Mouse (Mus musculus) midbrain, embryonic 13.5 days (tissue): ENCODE measurements around the gene Smap2. TPM values are rescaled to one million over a fixed set of nuclear protein-coding genes. Genes with fewer than 3 reads are reported as not detected.

Source experiments
- ATAC-seq: fragments of 200-750 bp; cut with Nextera tagmentation; 2 replicates; pipeline ENCODE4 v1.8.0; 2017; ENCODE audit warnings: mild to moderate bottlenecking, moderate TSS enrichment, moderate library complexity
- H3K27ac ChIP-seq: fragments of 300-500 bp; sonication (generic); 2 replicates; pipeline ENCODE4 v1.5.1; 2015; ENCODE audit warnings: inconsistent platforms, mild to moderate bottlenecking, moderate library complexity
- H3K27me3 ChIP-seq: fragments of 300-500 bp; sonication (generic); 2 replicates; pipeline ENCODE4 v1.6.1; 2015; ENCODE audit warnings: mild to moderate bottlenecking, inconsistent platforms
- H3K36me3 ChIP-seq: fragments of 300-500 bp; sonication (generic); 2 replicates; pipeline ENCODE4 v1.6.1; 2015; ENCODE audit warnings: mild to moderate bottlenecking, inconsistent platforms
- H3K4me1 ChIP-seq: fragments of 300-500 bp; sonication (generic); replicated peaks from 2 replicates; pipeline ENCODE4 v1.6.1; 2015; ENCODE audit warnings: inconsistent platforms
- H3K4me2 ChIP-seq: fragments of 300-500 bp; sonication (generic); replicated peaks from 2 replicates; pipeline ENCODE4 v1.6.1; 2015; ENCODE audit warnings: moderate library complexity, mild to moderate bottlenecking, inconsistent platforms
- H3K4me3 ChIP-seq: fragments of 300-500 bp; sonication (generic); replicated peaks from 2 replicates; pipeline ENCODE4 v1.5.1; 2015; ENCODE audit warnings: mild to moderate bottlenecking, inconsistent platforms
- H3K9ac ChIP-seq: fragments of 300-500 bp; sonication (generic); replicated peaks from 2 replicates; pipeline ENCODE4 v1.6.1; 2015; ENCODE audit warnings: mild to moderate bottlenecking, inconsistent platforms
- H3K9me3 ChIP-seq: fragments of 300-500 bp; sonication (generic); 2 replicates; pipeline ENCODE4 v1.6.1; 2016; ENCODE audit warnings: mild to moderate bottlenecking, inconsistent platforms
- WGBS: fragments of 180-500 bp; shearing (Covaris S2); methylation state at CpG from one replicate; pipeline ENCODE4 v1.1.7; 2015; 5-methylcytosine and 5-hydroxymethylcytosine counted together
- polyA plus RNA-seq: library from polyadenylated mRNA; unstranded; fragments of >200 nt; fragmentation: Nextera tagmentation; extraction: Ambion mirVana; gene quantifications from 2 replicates; pipeline ENCODE4 v1.2.1, GENCODE M21; 2015

The Smap2 gene
- polyA plus RNA-seq, 1 experiment from 2014 or later: 34.2 TPM

GRCm38 (mm10) chr4:121039331-121040115, 22.5 kb upstream of the Smap2 start, which contains the start of gene Col9a2:
Col9a2 (plus strand) TSS chr4:121039385.
- Histone ChIP-seq H3K36me3 (peaks cover 2% of the 10 kb centered on the region; the same call in 1 of the 2 replicates), H3K4me3 (peak within 1 kb of the TSS; percentile 44), H3K4me1 (peaks cover 30% of the 10 kb centered on the region), H3K27ac (no peak within 1 kb of the TSS), H3K9me3 (no peaks in the 10 kb centered on the region), H3K9ac (peak within 1 kb of the TSS; percentile 71), H3K27me3 (peaks cover 33% of the 10 kb centered on the region), H3K4me2 (peak within 1 kb of the TSS; percentile 68)
- peak; percentile 60 for ATAC-seq
- WGBS: 3% methylated on average over 46 of the region's 46 CpGs

DNA sequence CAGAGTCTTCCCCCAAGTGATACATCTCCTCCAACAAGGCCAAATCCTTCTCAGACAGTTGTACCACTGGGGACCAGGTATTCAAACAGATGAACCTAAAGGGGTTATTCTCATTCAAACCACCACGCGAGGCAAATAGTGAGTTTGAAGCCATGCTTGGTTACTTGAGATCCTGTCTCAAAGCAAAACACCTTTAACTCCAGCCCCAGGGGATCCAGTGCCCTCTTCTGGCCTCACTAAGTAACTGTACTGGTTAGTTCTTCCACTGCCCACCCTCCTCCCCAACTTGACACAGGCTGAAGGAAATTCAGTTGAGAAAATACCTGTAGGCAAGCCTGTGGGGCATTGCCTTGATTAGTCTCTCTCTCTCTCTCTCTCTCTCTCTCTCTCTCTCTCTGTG, 16.0 kb upstream of the Smap2 start:
- no peak for ATAC-seq

DNA sequence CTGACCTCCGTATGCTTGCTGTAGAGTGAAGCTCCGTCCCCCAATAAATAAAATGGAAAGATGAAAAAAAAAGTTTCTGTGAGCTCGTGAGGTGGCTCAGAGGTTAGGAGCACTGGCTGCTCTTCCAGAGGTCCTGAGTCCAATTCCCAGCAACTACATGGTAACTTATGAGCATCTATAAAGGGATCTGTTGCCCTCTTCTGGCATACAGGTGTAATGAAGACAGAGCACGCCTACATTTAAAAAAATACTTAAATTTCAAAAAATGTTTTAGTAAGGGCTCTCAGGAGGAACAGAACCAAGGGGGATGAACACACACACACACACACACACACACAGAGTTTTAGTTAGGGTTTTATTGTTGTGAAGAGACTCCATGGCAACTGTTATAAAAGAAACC, 14.4 kb upstream of the Smap2 start:
- H3K9me3 ChIP-seq: no peaks in the 10 kb centered on the region
- no peaks in the 10 kb centered on the region for H3K36me3 ChIP-seq
- WGBS: 48% methylated on average over 4 of the region's 4 CpGs
- H3K4me3 ChIP-seq: no peak overlapping the region
- no peak overlapping the region for H3K4me2 ChIP-seq
- no peak overlapping the region for H3K27ac ChIP-seq
- no peaks in the 10 kb centered on the region for H3K27me3 ChIP-seq
- no peak for ATAC-seq
- no peak overlapping the region for H3K9ac ChIP-seq
- no peaks in the 10 kb centered on the region for H3K4me1 ChIP-seq

More for the DNA sequence above, 16.0 kb upstream of the Smap2 start:
- Histone ChIP-seq H3K4me1 (no peaks in the 10 kb centered on the region), H3K27ac (no peak overlapping the region), H3K27me3 (peaks cover 3% of the 10 kb centered on the region), H3K4me3 (no peak overlapping the region), H3K9me3 (no peaks in the 10 kb centered on the region), H3K4me2 (no peak overlapping the region), H3K36me3 (no peaks in the 10 kb centered on the region), H3K9ac (no peak overlapping the region)
- 82% methylated on average over 2 of the region's 2 CpGs for WGBS

- Histone ChIP-seq H3K27ac (no peak overlapping the region), H3K36me3 (no peaks in the 10 kb centered on the region), H3K27me3 (no peaks in the 10 kb centered on the region), H3K4me2 (no peak overlapping the region), H3K9ac (no peak overlapping the region), H3K4me3 (no peak overlapping the region), H3K4me1 (no peaks in the 10 kb centered on the region), H3K9me3 (no peaks in the 10 kb centered on the region)
- no peak for ATAC-seq
- WGBS: 78% methylated on average over 3 of the region's 3 CpGs
Measured at GRCm38 (mm10) chr4:121029632-121030031, 12.6 kb upstream of the Smap2 start.

DNA sequence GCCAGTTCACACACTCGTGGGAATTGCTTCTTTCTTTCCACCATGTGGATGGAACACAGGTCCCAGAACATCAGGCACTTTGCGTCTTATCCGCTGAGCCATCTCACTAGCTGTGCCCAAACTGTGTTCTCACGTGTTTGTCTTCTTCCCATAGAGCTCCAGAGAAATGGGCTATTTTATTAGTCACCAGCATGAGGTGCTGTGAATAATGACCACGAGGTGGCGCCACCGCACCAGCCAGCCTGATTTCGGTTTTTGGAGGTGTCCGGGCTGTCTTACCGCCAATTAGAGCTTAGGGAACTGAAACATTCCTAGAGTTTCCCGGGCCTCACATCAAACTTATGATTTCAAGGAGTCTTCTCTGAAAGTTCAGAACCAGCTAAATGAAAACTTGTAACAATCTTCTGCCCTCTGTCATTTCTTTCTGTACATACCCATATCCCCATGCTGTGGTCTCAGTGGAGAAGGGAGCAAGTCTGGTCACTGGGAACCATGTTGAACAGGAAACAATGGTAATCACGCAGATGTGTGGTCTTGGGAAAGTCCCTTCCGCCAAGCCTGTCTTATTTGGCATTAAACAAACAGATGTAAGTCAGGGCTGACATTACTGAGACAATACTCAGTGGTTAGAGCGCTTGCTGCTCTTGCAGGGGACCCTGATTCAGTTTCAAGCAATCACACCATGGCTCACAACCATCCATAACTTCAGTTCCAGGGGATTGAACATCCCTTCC, 11.8 kb upstream of the Smap2 start:
- Histone ChIP-seq H3K4me1 (no peaks in the 10 kb centered on the region), H3K9ac (no peak overlapping the region), H3K4me3 (no peak overlapping the region), H3K27me3 (no peaks in the 10 kb centered on the region), H3K27ac (no peak overlapping the region), H3K36me3 (no peaks in the 10 kb centered on the region), H3K9me3 (no peaks in the 10 kb centered on the region), H3K4me2 (no peak overlapping the region)
- ATAC-seq: peak; percentile 24; the same call in 1 of the 2 replicates
- WGBS: 26% methylated on average over 14 of the region's 14 CpGs

- ATAC-seq: no peak
- Histone ChIP-seq H3K9me3 (no peaks in the 10 kb centered on the region), H3K27me3 (no peaks in the 10 kb centered on the region), H3K27ac (no peak overlapping the region), H3K4me1 (no peaks in the 10 kb centered on the region), H3K36me3 (no peaks in the 10 kb centered on the region), H3K9ac (no peak overlapping the region), H3K4me3 (no peak overlapping the region), H3K4me2 (no peak overlapping the region)
- WGBS: 81% methylated on average over 1 of the region's 1 CpGs
Measured at GRCm38 (mm10) chr4:121028146-121028545, 11.1 kb upstream of the Smap2 start.

GRCm38 (mm10) chr4:121025681-121026080, 8.6 kb upstream of the Smap2 start:
- no peak overlapping the region for H3K4me3 ChIP-seq
- no peak for ATAC-seq
- no peak overlapping the region for H3K9ac ChIP-seq
- H3K9me3 ChIP-seq: no peaks in the 10 kb centered on the region
- H3K27me3 ChIP-seq: no peaks in the 10 kb centered on the region
- no peaks in the 10 kb centered on the region for H3K4me1 ChIP-seq
- no peak overlapping the region for H3K27ac ChIP-seq
- H3K4me2 ChIP-seq: no peak overlapping the region
- no peaks in the 10 kb centered on the region for H3K36me3 ChIP-seq
- 71% methylated on average over 2 of the region's 2 CpGs for WGBS

- H3K9me3 ChIP-seq: no peaks in the 10 kb centered on the region
- 78% methylated on average over 2 of the region's 2 CpGs for WGBS
- H3K36me3 ChIP-seq: no peaks in the 10 kb centered on the region
Measured at GRCm38 (mm10) chr4:121023941-121024340, 6.9 kb upstream of the Smap2 start.

DNA sequence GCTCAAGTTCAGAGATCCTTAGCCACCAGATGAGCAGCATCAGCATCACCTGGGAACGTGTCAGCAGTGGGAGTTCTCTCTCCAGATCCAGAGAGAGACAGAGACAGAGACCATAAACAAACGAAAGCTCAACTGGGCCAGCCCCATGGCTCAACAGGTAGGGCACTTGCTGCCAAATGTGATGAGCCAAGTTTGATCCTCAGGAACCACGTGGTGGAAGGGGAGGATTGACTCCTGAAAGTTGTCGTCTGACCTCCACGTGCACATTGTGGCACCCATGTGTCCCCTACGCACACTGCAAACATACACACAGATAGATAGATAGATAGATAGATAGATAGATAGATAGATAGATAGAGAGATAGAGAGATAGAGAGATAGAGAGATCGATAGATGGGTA, 6.4 kb upstream of the Smap2 start:
- WGBS: 87% methylated on average over 7 of the region's 7 CpGs
- Histone ChIP-seq H3K4me2 (no peak overlapping the region), H3K27ac (no peak overlapping the region), H3K4me3 (no peak overlapping the region), H3K36me3 (no peaks in the 10 kb centered on the region), H3K9ac (no peak overlapping the region), H3K9me3 (no peaks in the 10 kb centered on the region), H3K4me1 (no peaks in the 10 kb centered on the region), H3K27me3 (no peaks in the 10 kb centered on the region)
- no peak for ATAC-seq

More at GRCm38 (mm10) chr4:121023941-121024340, 6.9 kb upstream of the Smap2 start:
- Histone ChIP-seq H3K9ac (no peak overlapping the region), H3K4me1 (no peaks in the 10 kb centered on the region), H3K4me2 (no peak overlapping the region), H3K27ac (no peak overlapping the region), H3K27me3 (no peaks in the 10 kb centered on the region), H3K4me3 (no peak overlapping the region)
- ATAC-seq: no peak

- no peak for ATAC-seq
- no peak overlapping the region for H3K4me2 ChIP-seq
- H3K36me3 ChIP-seq: no peaks in the 10 kb centered on the region
- H3K9ac ChIP-seq: no peak overlapping the region
- no peak overlapping the region for H3K27ac ChIP-seq
- no peaks in the 10 kb centered on the region for H3K27me3 ChIP-seq
- H3K4me3 ChIP-seq: no peak overlapping the region
- no peaks in the 10 kb centered on the region for H3K9me3 ChIP-seq
- 0 out of 2 replicates have a peak, but pooled peaks cover 4% of the 10 kb centered on the region for H3K4me1 ChIP-seq
Measured at GRCm38 (mm10) chr4:121021911-121022310, 4.9 kb upstream of the Smap2 start.

DNA sequence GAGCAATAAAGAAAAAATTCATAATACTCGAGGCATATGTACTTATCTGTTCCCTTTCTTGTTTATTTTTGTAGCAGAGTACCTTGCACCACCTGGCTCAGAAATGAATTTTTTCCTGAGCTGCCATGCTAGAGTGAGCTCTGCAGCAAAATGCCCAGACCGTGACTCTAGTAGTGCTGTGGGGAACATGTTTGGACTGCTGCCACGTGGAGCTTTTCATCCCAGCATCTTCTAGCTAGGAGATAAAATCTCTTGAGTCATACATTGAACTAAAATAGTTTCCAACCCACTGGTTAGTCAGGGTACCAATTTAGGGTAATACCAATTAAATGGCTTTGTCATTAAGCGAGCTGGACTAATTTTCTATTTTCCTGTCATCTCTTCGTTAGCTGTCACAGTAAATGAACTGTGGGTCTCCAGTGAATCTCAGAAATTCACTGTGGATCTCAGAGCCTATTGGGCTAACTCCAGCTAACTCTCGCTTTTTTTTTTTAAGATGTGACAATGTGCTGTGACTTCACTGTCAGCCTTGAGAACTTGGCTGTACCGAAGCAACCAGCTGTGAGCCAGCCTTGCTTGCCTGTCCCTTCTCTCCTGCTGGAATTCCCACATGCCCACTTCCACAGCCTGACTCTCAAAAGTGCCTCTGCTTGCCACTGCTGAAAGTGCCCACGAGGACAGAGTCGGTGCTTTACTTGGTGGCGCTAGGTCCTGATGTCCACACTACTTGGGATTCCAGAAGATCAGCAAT, 3.2 kb upstream of the Smap2 start:
- peaks cover 16% of the 10 kb centered on the region for H3K4me1 ChIP-seq
- no peak overlapping the region for H3K4me3 ChIP-seq
- H3K36me3 ChIP-seq: no peaks in the 10 kb centered on the region
- no peaks in the 10 kb centered on the region for H3K9me3 ChIP-seq
- H3K27me3 ChIP-seq: no peaks in the 10 kb centered on the region
- no peak overlapping the region for H3K4me2 ChIP-seq
- 78% methylated on average over 10 of the region's 10 CpGs for WGBS
- ATAC-seq: no peak
- H3K9ac ChIP-seq: no peak overlapping the region
- no peak overlapping the region for H3K27ac ChIP-seq

DNA sequence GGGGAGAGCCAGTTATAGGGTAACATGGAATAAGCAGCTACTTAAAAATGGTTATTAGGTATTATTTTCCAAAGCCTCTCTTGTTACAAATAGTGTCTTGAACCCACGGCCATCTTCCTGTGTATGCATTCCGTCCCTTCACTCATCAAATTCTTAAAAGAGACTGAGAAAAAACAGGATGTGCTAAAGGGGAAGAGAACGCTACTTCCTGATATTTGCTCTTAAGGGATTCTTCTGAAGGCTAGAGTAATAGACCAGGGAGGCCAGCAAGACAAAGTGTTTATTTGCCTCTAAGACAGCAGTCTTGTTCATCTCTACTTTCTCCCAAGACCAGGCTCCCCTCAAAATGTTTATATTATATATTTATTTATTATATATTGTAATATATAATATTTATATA, 1.2 kb upstream of the Smap2 start:
- H3K4me3 ChIP-seq: no peak overlapping the region
- H3K9me3 ChIP-seq: no peaks in the 10 kb centered on the region
- peaks cover 22% of the 10 kb centered on the region for H3K4me1 ChIP-seq
- no peaks in the 10 kb centered on the region for H3K27me3 ChIP-seq
- no peak overlapping the region for H3K4me2 ChIP-seq
- ATAC-seq: no peak
- no peak overlapping the region for H3K9ac ChIP-seq
- WGBS: 90% methylated on average over 3 of the region's 3 CpGs
- no peaks in the 10 kb centered on the region for H3K36me3 ChIP-seq
- no peak overlapping the region for H3K27ac ChIP-seq
